Mouse (Mus musculus) left cerebral cortex, postnatal 25 days (tissue): Measurements from ENCODE around the gene Slc24a3. TPM values are rescaled to one million over a fixed set of nuclear protein-coding genes. Genes with fewer than 3 reads are reported as not detected.

Experiments used
- DNase-seq, 2 experiments: peaks; one replicate each; pipeline ENCODE4 v3.0.0; 2022; ENCODE audit warnings: low spot score in 2 of 2, mixed read lengths in 1 of 2
- intact Hi-C: fragments of 180-260 bp; cut with DNase I; formaldehyde crosslinking; loops from one replicate; pipeline ENCODE4 v1.15.1; 2025
- total RNA-seq, 2 experiments: library from RNA; stranded (reverse); gene quantifications; 2 replicates each; pipeline ENCODE4 v1.2.3; 2021

Gene Slc24a3
- total RNA-seq, 2 experiments from 2014 or later, result 130 to 132 TPM

DNA sequence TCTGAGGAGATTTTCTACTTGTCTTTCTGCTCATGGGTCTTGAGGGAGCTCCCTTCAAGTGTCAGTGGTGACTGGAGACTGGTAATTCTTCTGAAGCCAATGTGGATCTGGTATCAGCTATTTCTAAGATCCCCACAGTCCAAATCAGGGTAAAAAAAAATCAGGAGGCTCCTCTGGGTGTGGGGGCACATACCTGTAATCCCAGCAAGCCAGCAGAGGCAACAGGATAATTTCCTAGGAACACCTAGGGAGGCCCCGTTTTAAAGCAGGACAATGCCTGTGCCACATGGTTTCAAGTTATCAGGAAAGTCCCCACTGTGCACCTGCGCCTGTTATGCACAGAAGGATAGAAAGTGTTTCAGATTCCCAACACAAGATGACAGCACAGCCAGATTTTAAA is 234.4 kb downstream of the Slc24a3 start:
- intact Hi-C loops, result no loop called here
- no peak for DNase-seq

DNA sequence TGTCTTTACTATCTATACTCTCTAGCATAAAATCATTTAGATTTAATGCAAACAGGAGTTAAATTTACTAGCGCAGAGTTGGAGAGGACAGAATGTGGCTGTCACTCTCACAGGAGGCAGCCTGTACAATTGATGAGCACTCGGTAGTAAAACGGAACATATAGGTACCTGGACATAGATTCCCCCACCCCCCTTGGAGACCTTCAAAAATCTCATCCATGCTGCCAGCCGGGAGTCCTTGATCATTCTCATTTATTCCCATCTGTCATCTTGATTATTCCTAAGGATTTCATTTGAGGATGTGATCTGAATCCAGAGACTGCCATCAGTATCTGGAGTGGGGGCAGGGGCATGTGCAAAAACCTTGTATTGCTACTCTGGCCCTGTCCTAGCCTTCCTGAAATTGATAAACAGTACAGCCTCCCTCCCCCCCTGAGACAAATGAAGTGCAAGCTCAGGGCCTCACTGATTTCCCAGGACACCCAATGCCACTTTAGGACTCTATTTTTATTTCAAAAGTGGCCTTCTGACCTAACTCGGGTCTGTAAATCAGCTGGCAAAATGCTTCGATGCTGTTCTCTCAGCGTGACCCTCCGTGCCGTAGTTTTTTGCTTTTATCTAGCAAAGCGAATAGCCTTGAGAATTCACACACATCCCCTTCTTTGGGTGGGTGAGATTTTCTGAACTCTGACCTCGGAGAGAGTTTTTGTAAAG is 237.4 kb downstream of the Slc24a3 start:
- intact Hi-C loops, result no loop called here
- DNase-seq, result no peak

DNA sequence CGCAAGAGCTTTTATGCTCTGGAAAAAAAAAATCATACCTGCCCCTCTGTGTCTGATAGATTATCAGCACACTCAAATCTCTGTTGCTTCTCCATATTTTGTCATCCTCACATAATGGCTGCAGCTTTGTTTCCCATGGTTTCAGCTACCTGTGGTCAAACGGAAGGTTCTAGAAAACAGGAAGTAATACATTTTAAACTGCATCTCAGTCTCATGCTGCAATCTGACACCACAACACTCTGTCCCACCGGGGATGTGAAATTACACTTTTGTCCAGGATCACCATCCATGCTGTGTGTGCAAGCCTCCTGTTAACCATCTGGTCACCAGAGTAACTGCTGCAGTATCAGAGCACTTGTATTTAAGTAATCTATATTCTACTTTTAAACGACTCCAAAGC is 238.2 kb downstream of the Slc24a3 start:
- intact Hi-C loops, result no loop called here
- no peak for DNase-seq

GRCm38 (mm10) chr2:145417738-145418137 is 250.2 kb downstream of the Slc24a3 start:
- peak in 1 of 2 experiments; percentile 71 for DNase-seq
- intact Hi-C loops, result no loop called here

DNA sequence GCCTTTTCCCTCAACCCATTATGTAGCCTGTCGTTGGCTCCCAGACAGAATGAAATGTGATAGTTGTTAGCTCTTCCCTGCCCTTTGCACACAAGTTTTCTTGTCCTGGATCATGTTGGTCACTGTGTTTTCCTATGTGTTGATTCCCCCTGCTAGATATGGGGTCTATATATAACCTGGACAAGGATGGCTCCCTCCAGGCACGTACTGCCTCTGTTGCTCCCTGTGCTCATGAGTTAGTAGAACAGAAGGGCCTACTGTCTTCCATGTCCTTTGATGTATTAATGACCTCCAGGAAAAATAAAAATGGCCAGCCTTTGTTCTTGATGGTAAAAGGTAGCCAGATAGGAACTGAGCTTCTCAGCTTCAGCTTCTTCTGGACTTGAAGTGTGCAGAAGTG is 251.5 kb downstream of the Slc24a3 start:
- intact Hi-C loops, result no loop called here
- no peak for DNase-seq

DNA sequence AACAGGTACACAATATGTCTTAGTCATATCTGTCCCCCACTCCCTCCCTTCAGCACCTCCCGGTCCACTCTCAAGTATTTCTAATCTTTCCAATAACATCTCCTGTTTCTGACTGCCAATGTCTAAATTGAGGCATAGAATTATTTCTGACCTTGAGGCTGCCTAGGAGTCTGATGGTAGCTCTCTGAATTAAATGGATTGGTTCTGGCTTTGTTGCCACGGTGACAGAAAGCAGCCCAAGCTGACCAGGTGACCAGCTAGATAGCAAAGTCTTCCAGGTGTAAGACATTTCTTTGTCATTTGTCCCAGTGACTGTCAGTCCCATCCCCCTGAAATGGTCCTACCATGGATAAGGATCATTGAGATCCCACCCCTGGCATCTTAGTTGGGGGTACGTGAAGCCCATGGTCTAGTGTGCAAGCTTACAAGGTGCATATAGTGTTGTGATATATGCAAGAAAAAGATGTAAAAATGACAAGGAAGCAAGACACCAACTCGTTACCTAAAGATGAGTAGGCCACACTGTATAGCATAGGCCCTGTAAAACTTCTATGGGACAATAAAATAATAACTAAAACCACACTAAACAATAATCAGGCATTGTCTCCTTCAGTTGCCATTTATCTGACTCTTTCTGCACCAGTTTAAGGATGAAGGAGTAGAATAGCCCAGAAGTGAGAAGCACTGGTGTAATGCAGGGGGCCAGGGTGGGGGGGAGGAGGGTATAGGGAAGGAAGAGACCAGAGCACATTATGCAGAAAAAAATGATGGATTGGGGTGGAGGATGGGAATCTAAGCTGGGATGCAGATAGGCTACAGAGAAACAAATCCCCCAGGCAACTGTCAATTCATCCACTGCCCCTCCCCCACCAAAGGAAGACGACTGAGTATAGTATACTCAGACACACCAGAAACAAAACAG is 253.7 kb downstream of the Slc24a3 start:
- intact Hi-C loops, result no loop called here
- DNase-seq, result no peak

- no peak for DNase-seq
- intact Hi-C loops, result no loop called here
Measured at GRCm38 (mm10) chr2:145421889-145422212, 254.3 kb downstream of the Slc24a3 start.

DNA sequence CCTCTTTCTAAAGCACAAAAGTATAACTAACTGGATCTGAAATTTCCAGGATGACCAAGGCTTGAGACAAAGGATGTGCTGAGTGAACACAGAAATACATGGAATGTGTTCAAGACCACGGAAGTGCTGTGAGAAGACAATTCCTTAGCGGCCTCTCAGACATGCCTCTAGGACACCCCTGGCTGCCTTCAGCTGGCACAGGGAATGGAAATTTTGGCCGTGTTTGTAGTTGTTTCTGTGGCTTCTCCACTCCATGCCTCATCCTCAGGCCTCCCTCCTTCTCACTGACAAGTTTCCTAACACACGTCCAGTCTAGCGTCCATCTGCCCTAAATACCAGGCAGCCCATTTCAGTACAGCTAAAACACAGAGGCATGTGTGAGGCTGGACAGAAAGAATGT is 262.4 kb downstream of the Slc24a3 start:
- no peak for DNase-seq

DNA sequence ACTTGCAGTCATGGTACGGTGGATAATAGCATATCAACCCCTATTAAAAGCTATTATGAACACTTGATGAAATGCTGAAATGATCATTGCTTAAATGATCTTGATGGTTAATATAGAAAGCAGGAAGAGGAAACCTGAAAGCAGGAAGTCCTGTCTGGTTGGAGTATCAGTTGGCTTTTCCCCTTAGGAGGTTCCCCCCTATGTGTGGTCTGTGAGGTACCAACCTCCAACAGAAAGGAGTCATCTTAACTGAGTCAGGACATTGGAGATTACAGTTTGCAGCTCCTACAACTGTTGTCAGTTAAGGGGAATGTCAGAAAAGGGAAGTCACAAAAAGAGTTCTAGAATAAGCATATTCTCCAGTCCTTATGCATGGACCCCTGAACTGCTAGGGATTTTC is 266.5 kb downstream of the Slc24a3 start:
- no peak for DNase-seq
- intact Hi-C loops, result no loop called here

More for the DNA sequence above, 262.4 kb downstream of the Slc24a3 start:
- intact Hi-C loops, result no loop called here

GRCm38 (mm10) chr2:145438336-145438735 is 270.8 kb downstream of the Slc24a3 start:
- intact Hi-C loops, result no loop called here
- DNase-seq, result no peak

GRCm38 (mm10) chr2:145439755-145440154 is 272.2 kb downstream of the Slc24a3 start:
- intact Hi-C loops, result no loop called here
- peak in 1 of 2 experiments; percentile 19 for DNase-seq

GRCm38 (mm10) chr2:145457106-145457747 is 289.7 kb downstream of the Slc24a3 start:
- intact Hi-C loops, result no loop called here
- no peak for DNase-seq

- DNase-seq, result no peak
- intact Hi-C loops, result no loop called here
Measured at GRCm38 (mm10) chr2:145460854-145461423, 293.4 kb downstream of the Slc24a3 start.

- intact Hi-C loops, result no loop called here
- no peak for DNase-seq
Measured at GRCm38 (mm10) chr2:145462253-145462652, 294.7 kb downstream of the Slc24a3 start.

GRCm38 (mm10) chr2:145468701-145469325 is 301.3 kb downstream of the Slc24a3 start:
- intact Hi-C loops, result no loop called here
- DNase-seq, result no peak

GRCm38 (mm10) chr2:145477484-145477883 is 309.9 kb downstream of the Slc24a3 start:
- DNase-seq, result peak in 1 of 2 experiments; percentile 71

GRCm38 (mm10) chr2:145479676-145480075 is 312.1 kb downstream of the Slc24a3 start:
- intact Hi-C loops, result no loop called here

More at GRCm38 (mm10) chr2:145477484-145477883, 309.9 kb downstream of the Slc24a3 start:
- intact Hi-C loops, result no loop called here

GRCm38 (mm10) chr2:145500231-145500630 is 332.7 kb downstream of the Slc24a3 start:
- intact Hi-C loops, result no loop called here
- peak in 1 of 2 experiments; percentile 24 for DNase-seq

More at GRCm38 (mm10) chr2:145479676-145480075, 312.1 kb downstream of the Slc24a3 start:
- no peak for DNase-seq

- intact Hi-C loops, result no loop called here
- no peak for DNase-seq
Measured at GRCm38 (mm10) chr2:145501472-145501871, 333.9 kb downstream of the Slc24a3 start.
